Mouse (Mus musculus): ENCODE measurements around the gene Col23a1.

Gene Col23a1

GRCm38 (mm10) chr11:51388892-51389340, 99.2 kb downstream of the Col23a1 start:
- no peak for DNase-seq (ENCODE audit: low read depth, low spot score)

- DNase-seq (ENCODE audit: low read depth, low spot score) = no peak
These were observed 100.0 kb downstream of the Col23a1 start for GRCm38 (mm10) chr11:51389763-51390162.

GRCm38 (mm10) chr11:51390521-51390920, 100.8 kb downstream of the Col23a1 start:
- no peak for DNase-seq (ENCODE audit: low read depth, low spot score)

DNA sequence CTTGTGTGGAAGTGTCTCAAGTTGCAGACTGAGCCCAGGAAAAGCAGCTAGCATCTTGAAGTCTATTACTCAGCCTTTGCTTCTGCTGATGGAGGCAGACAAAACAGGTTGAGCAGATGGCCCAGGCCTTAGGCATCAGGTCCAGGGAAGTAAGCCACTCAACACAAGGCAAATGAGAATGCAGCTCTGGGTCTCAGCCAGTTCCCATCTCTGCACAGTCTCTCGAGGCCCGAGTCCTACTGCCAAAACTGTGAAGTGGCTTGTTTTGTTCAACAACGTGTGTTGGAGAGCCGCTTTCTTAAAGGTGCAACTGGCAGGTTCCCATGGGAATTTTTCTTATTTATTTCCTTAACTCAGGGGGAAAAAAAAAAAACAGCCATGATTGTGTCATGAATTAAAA, 101.8 kb downstream of the Col23a1 start:
- no peak for DNase-seq (ENCODE audit: low read depth, low spot score)

GRCm38 (mm10) chr11:51394301-51394865, 104.7 kb downstream of the Col23a1 start:
- DNase-seq (ENCODE audit: low read depth, low spot score) = no peak

GRCm38 (mm10) chr11:51396451-51396850, 106.7 kb downstream of the Col23a1 start:
- no peak for DNase-seq (ENCODE audit: low read depth, low spot score)

GRCm38 (mm10) chr11:51398084-51398483, 108.4 kb downstream of the Col23a1 start:
- DNase-seq (ENCODE audit: low read depth, low spot score) = no peak

DNA sequence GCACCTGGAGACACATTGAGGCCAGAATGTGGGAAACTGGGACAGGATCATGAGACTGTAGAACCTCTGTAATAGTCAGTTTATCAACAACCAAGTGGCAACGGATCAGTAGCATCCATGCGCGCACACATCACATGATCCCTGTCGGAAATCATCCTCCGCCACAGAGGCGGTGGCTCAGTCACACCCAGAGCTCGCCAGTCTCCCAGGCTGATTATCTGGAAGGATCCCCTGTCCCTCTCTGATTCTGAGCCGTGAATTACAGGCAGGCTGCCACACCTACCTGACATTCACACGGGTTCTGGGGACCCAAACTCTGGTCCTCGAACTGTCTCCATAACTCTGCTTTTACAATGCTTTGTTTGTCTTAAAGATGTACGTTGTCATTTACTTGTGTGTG, 110.6 kb downstream of the Col23a1 start:
- DNase-seq (ENCODE audit: low read depth, low spot score) = no peak

- no peak for DNase-seq (ENCODE audit: low read depth, low spot score)
These were observed 111.9 kb downstream of the Col23a1 start for GRCm38 (mm10) chr11:51401481-51402128.

DNA sequence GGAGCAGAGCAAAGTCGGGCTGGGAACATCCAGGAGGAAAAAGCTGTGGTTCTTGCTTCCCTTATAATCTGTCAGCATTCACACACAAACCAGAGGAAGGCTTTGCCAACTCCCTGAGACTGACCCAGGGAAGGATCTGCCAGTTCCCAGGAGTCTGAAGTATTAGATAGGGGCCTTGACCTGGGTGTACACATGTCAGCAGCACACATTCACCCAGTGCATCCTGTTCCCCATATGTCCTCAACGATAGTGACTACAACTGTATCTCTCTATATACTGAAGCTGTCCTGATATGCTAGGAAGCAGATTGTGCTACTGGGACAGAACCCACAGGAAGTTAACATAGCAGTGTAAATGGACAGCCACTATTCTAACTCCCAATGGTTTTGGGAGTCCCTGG, 114.2 kb downstream of the Col23a1 start:
- DNase-seq (ENCODE audit: low read depth, low spot score) = no peak

- DNase-seq (ENCODE audit: low read depth, low spot score) = no peak
These were observed 115.2 kb downstream of the Col23a1 start for GRCm38 (mm10) chr11:51404865-51405440.

DNA sequence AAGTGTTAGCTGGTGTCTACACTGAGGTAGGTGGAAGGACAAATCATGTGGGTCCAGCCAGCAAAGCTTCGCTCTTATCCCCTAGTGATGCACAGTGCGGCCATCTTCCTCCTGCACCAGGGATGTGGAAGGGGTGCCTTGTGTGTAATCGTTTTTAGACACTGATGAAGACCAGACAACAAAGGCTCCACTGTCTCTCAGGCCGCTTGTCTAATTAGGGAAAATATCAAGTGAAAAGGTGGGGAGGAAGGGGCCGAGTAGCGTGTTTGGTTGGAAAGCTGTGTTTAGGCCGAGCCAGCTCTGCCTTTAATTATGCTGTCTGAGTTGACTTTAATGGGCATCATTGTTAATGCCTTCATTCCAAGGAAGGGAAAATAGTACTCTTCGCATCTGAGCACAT, 116.8 kb downstream of the Col23a1 start:
- no peak for DNase-seq (ENCODE audit: low read depth, low spot score)

DNA sequence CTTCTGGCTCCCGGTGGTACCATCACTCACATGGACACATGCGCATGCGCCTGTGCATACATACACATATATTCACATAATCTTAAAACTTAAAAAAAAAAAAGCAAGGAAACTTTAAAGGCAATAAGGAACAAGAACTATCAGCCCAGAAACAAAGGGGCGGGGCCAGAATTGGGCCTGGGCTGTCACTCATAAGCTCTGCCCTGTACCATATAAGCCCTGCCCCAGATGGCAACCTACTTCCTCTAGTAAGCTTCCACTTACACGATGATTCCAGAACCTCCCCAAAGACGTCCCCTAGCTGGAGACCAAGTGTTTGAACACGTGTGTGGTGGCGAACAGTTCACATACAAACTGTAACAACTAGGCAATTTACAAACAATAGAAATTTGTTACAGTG, 117.6 kb downstream of the Col23a1 start:
- DNase-seq (ENCODE audit: low read depth, low spot score) = no peak

DNA sequence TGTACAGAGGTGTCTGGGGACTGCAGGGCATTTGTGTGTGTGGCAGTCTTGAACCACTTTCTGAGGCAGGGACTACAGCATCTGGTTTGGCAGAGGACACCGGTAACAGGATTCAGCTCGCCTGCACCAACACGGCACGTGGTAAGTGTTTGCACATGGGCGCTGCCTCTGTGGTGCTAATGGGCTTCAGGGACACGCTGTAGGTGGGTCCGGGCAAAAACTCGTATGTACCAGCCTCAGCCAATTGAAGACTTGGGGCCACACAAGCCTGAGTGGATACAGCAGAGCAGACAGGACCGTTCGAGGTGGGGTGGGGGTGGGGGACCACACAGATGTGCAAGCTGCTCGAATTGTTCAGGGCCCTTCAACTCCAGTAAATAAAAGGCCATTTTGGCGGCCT, 121.1 kb downstream of the Col23a1 start:
- DNase-seq (ENCODE audit: low read depth, low spot score) = no peak

- DNase-seq (ENCODE audit: low read depth, low spot score) = no peak
These were observed 124.8 kb downstream of the Col23a1 start for GRCm38 (mm10) chr11:51414520-51414919.

DNA sequence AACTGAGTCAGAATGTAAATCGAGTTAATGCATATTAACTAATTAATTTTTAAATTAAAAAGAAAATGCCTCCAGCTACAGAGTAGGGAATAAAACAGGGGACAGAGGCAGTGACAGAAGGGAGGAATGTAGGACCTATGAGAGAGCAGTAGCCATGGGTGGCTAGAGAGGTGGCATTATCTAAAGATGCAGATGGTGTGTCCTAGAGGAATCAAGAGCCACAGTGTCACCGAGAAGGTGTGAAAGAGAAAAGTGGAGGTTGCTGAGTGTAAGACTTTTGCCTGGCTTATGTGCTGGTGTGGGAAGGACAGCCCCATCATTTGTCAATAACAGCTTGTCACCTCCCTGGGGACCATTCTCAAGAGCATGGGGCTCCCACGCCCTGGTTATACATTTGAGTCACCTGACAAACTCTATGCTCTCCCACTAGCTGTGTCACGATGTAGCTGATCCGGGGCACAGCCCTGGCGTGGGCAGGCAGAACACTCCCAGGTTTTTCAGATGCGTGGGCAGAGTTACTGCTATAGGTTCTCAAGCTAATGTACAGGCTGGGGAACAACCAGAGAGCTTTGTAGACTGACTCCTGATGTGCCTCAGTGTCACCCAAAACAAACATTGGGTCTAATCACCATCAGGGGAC, 125.4 kb downstream of the Col23a1 start:
- DNase-seq (ENCODE audit: low read depth, low spot score) = no peak

DNA sequence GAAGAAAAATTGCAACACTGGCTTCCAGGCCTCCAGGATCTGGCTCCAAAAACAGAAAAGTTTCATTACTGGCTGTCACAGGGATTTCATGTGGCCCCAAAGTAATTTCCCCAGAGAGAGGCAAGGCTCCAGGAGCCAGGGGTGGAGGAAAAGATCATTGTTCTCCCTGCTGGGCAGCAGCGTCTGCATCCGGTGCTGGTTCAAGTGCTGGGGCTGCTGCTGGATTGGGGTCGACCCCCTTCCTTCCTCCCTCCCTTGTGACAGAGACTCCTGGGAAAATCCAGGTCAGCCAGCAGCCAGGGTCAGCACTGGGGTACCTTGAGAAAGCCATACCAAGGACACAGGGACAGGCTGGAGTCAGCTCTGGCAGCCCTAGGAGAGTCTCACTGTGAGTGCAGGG, 129.1 kb downstream of the Col23a1 start:
- DNase-seq (ENCODE audit: low read depth, low spot score) = no peak

- no peak for DNase-seq (ENCODE audit: low read depth, low spot score)
These were observed 132.2 kb downstream of the Col23a1 start for GRCm38 (mm10) chr11:51421878-51422277.

GRCm38 (mm10) chr11:51422713-51423112, 133.0 kb downstream of the Col23a1 start:
- no peak for DNase-seq (ENCODE audit: low read depth, low spot score)

GRCm38 (mm10) chr11:51426155-51426554, 136.4 kb downstream of the Col23a1 start:
- DNase-seq (ENCODE audit: low read depth, low spot score) = no peak

DNA sequence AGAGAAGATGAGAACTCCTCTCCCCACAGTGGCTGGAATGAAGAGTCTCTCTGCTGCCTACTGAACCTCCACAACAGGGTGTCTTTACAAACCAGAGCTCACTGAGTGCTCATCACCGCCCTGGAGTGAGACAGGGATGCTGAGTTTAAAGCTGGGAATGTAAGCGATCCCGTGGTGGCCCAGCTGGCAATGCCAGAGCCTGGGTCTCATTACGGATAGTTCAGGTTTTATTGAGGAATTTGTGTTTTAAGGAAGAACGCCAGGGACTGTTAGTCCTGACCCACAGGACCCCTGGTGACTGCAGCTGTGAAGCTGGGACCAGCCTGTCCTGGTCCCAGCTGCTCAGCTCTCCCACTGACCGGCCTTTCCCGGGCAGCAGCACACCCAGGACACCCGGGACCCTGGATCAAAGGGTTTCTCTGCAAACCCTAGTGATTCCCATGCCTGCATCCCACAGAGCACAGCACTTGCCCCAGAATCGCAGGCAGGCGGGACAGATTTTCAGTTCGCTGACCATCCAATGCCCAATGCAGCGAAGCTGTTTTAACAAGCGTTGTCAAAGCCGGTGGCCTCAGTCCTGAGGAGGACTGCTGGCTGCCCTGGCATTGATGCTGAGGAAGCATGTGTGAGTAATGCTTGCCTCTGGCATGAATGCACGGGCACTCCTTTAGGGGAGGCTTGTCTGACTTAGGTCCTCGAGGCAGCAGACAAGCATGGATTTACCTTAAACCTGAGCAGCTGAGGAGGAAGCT, 139.9 kb downstream of the Col23a1 start:
- no peak for DNase-seq (ENCODE audit: low read depth, low spot score)

DNA sequence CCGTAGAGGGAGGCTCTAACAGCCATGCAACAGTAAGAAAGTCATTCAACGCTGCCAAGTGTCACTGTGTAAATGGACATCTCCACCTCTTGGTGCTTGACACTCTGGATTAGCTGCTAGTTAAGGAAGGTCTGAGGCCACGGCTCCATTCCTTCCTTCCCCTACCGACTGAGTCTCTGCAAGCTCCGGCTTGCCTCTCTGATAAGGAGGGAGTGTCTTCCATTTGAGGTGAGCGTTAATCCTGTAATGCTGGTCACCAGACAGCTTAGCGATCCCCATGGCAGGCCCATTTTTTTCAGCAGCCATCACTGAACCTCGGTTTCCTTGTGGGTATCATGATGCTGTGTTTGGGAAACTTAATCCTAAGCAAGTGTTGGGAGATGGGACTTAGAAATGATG, 140.5 kb downstream of the Col23a1 start:
- DNase-seq (ENCODE audit: low read depth, low spot score) = no peak
